Mouse (Mus musculus): ENCODE results near the gene Mgll. TPM values are rescaled to one million over a fixed set of nuclear protein-coding genes. Genes with fewer than 3 reads are reported as not detected.

Gene Mgll
- total RNA-seq, 1 experiment from 2014 or later, result 4.0 TPM

DNA sequence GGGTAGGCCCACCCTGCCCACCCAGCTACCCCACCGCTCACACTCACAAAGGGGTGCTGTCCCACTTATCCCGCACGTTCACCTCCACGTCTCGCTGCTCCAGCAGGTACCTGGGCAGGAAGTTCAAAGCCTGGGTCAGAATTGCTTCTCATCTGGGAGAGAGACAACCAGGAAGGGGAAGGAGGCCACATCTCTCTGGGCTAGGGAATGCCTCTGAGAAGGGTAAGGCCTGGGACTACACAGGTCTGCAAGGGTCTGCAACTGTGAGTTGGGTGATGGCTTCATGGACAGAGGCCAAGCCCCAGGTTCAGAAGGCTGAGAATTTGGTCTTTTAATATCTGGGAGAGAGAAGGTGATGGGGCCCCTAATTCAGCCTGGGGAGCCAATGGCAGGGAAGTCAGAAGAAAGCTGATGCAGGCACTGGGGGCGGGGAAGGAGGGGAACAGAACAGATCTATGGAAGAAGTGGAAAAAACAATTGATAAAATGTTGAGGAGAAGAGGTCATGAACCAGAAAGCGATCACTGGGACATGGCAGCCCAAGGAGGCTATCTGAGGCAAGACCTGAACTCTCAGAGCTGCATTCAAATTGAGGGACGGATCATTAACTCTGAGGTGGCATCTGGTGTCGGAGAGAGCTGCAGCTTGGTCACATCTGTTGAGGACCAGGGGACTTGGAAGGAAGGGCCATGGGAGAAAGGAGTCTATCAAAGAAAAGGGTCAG lies 116.7 kb downstream of the Mgll start:
- no peak for ATAC-seq (replicated peaks; ENCODE audit: low read depth, poor library complexity, severe bottlenecking)

DNA sequence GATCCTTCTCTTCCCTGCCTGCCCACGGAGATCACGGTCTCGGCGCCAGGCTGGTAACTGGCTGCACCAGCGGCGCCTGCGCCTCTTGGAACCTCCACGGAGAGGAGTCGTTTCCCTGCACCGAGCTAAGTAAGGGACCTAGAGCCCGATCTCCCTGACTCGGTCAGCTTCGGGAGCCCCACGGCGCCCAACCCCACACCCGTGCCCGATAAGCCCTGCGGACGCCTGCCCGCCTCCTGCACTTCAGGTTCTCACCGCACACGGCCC lies 117.2 kb downstream of the Mgll start:
- no peak for ATAC-seq (replicated peaks; ENCODE audit: low read depth, poor library complexity, severe bottlenecking)

GRCm38 (mm10) chr6:88841781-88842689 lies 117.8 kb downstream of the Mgll start, which contains the start of gene Abtb1:
TSS of gene Abtb1 (minus strand) at chr6:88841984.
- peak; percentile 77 for ATAC-seq (replicated peaks; ENCODE audit: low read depth, poor library complexity, severe bottlenecking)

DNA sequence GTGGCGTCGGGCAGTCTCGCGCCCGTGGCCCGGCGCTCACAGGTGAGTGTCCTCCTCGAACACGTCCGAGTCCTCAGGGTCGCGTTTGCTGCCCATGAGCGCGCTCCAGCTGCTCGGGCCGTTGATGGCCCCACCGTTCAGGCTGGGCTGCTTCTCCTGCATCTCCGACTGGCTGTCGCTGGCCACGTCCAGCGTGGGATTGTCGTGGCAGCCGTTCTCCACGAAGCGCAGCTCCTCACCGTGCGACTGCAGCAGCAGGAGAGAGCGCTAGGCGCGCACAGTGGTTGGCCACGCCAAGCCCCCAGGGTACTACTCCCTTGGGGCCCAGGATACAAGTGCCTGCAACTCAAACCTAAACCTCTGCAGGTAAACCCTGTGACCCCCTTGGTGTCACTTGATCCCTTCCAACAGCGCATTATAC lies 118.5 kb downstream of the Mgll start:
- no peak for ATAC-seq (replicated peaks; ENCODE audit: low read depth, poor library complexity, severe bottlenecking)

DNA sequence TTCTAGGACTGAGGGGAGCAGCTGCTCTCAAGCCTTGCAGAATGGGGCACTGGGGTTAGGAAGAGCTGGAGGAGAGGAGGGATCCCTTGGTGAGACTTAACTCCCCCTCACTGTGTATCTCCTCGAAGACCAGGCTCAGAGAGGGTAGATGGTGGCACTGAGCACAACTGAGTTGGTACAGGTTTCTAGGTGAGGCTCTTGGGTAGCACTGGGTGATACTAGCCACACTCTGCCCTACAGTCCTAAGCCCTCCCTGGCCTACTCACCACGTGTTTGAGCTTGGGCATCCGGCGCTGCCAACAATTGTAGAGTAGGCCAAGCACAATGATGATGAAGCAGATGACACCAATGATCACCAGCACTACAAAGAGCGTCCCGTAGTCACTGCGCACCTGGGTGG lies 119.0 kb downstream of the Mgll start:
- ATAC-seq (replicated peaks; ENCODE audit: low read depth, poor library complexity, severe bottlenecking), result no peak

DNA sequence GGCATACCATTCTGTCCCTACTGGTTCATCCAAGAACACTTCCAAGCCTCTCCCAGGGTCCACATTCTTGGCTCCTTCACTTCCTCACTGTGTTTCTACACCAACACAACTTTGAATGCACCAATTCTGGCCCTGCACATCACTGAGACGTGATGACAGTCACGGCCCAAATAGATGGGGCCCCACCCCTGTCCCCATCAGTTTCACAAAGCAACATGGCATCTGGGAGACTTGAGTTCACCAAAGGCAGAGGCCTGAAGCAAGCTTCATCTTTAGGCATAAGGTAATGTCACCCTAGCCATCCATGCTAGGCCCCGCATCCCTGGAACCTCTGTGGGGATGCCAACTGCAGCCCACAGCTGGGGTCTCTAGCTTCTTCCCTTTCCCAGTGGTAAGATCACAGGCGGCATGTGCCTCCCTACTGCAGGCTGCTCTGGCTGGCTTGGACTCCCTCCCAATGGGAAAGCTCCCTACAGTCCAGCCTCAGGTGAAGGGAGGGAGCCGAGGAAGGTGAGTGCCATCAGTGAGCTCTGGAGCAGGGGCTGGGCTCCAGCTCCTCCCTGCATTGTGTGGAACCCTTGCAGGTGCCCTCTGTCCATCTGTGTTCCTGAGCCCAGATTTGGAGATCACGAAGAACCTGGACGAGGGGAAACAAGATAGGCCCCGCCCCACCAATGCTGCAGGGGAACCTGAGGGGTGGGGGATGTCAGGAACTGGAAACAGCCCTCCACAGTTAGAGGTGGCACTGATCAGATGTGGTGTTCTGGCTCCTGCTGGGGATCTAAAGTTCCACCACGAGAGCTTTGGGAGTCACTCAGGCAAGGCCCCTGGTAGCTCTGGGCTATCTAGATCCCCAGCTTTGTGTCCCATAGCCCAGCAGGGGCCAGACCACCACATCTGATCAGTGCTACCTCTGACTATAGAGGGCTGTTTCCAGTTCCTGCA lies 119.8 kb downstream of the Mgll start:
- ATAC-seq (replicated peaks; ENCODE audit: low read depth, poor library complexity, severe bottlenecking), result no peak

DNA sequence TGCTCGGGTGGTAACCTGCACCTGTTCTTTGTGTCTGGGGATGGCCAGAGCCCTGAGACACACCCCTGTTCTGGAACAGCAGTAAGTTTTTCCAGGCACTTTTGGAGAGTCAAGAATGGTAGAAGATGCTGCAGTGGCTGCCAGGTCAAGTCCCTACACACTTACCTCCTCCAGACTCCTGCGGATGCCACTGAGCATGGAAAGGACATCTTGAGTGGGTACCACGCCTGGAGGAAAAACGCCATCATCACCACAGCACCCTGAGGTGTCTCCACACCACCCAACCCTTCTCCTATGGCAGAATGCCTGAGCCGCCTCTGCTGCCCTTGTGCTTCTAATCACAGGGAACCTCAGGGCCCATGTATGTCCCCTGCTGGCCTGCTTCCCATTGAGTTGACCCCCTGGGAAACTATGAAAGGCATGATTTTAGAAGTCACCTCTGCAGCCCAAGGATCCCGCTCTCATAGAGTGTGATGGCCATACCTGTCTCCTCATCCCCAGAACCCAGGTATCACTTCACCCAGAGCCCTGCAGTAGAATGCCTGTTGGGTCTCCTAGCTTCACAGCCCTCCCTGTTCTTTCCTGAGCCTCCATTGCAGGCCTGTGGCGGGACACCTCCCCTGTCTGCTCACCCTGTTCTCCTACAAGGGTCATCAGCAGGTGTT lies 120.8 kb downstream of the Mgll start:
- ATAC-seq (replicated peaks; ENCODE audit: low read depth, poor library complexity, severe bottlenecking), result no peak

DNA sequence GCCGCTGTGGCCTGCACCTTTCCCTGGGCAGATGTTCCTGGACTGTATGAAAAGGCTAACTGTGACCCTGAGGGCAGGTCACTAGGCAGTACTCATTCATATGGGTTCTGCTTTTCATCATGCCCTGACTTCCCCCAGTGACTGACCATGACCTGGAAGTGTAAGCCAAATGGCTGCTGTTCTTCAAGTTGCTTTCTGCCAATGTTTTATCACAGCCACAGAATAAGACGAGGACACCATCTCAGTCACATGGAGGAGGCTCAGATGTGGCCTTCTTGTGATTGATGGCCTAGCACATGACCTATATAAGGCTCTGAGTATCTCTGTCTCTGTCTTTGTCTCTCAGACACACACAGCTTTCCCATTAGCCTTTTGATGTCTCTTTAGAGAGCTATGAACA lies 123.4 kb downstream of the Mgll start:
- no peak for ATAC-seq (replicated peaks; ENCODE audit: low read depth, poor library complexity, severe bottlenecking)

- peak; percentile 36; the same call in 1 of the 2 replicates for ATAC-seq (replicated peaks; ENCODE audit: low read depth, poor library complexity, severe bottlenecking)
Observed at GRCm38 (mm10) chr6:88849270-88849669, 125.1 kb downstream of the Mgll start.

GRCm38 (mm10) chr6:88850034-88850433 lies 125.8 kb downstream of the Mgll start:
- no peak for ATAC-seq (replicated peaks; ENCODE audit: low read depth, poor library complexity, severe bottlenecking)

DNA sequence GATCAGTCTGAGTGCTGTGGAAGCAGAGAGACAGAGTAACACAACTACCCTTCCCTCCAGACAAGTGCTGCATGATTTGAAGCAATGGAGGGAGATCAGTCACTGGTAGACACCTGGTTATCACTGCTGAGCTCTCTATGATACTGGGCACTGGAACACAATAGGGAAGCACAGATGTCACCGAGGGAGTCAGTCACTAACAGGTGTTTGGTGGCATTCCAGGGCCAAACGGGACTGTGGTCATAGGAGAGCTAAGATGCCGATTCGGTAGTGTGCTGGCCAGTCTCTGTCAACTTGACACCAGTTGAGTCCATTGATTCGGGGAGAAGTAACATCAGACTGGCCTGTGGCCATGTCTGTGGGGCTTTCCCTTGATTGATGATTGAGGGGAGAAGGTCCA lies 130.3 kb downstream of the Mgll start:
- no peak for ATAC-seq (replicated peaks; ENCODE audit: low read depth, poor library complexity, severe bottlenecking)

GRCm38 (mm10) chr6:88855636-88856035 lies 131.4 kb downstream of the Mgll start:
- ATAC-seq (replicated peaks; ENCODE audit: low read depth, poor library complexity, severe bottlenecking), result peak; percentile 66

DNA sequence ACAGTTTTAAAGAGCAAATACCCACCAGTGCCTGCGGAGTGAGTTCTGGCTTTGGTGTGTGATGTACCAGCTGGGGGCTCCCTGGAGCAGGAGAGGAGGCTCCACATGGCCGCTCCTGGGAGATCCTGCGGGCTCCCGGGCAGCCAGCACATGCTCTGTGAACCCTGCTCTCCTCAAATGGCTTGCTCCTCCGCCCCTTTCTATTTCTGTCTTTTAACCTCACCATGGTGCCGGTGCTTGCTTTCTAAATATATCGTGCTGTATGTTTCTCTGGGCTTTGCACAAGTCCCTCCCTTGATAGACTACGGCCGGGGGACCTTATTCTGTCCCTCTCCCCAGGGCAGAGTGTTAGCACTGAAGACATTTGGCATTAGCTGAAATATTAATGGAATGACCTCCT lies 133.0 kb downstream of the Mgll start:
- ATAC-seq (replicated peaks; ENCODE audit: low read depth, poor library complexity, severe bottlenecking), result no peak

DNA sequence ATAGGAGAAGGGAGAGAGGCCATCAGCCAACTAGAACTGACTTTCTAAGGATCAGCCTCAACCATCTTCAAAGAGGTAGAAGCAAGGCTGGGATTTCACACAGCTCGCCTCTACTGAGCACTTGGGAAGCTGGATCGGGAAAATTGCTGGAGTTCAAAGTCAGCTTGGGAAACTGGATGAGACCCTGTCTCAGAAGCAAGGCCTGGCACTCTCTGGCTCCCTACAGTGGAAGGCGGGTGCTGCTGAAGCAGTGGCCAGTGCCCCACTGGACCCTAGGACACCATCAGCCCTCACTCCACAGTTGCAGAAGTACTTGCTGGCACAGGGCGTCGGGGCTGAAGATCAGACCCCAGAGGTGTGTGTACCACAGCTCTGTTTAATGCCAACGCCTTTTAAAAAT lies 133.6 kb downstream of the Mgll start:
- ATAC-seq (replicated peaks; ENCODE audit: low read depth, poor library complexity, severe bottlenecking), result no peak

GRCm38 (mm10) chr6:88858341-88858740 lies 134.1 kb downstream of the Mgll start:
- no peak for ATAC-seq (replicated peaks; ENCODE audit: low read depth, poor library complexity, severe bottlenecking)

DNA sequence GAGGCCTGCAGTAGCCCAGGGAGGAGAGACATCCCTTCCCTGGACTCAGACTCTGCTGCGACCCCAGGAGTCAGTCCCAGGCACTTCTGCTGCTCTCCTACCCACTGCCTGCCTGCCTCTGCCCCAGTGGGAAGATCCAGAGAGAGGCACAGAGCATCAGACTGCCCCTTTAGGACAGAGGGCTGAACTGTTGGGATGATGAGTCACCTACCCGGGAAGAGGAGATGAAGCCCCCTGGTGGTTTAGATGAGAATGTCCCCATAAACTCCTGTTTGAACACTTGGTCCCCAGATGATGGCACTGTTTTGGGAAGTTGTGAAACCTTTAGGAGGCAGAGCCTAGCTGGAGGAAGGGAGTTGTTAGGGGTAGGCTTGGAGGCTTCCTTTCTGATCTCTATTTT lies 136.7 kb downstream of the Mgll start:
- peak; percentile 94 for ATAC-seq (replicated peaks; ENCODE audit: low read depth, poor library complexity, severe bottlenecking)

DNA sequence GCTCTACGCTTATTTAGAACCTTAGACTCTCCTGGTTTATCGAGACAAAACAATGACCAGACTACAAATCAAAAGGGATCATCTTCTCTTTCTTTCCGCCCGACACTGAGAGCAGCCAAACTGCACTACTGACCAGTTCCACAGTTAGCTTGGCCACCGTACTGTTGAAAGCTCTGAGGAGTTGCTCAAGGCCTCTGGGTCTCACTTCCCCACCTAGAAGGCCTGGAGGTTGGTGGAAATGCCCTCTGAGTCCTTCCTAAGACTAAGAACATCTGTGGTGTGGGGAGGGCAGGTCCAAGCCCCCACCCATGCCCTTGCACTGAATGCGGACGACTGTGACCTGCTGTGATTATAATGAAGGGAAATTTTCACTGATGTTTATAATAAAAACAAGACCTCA lies 141.5 kb downstream of the Mgll start:
- ATAC-seq (replicated peaks; ENCODE audit: low read depth, poor library complexity, severe bottlenecking), result no peak

DNA sequence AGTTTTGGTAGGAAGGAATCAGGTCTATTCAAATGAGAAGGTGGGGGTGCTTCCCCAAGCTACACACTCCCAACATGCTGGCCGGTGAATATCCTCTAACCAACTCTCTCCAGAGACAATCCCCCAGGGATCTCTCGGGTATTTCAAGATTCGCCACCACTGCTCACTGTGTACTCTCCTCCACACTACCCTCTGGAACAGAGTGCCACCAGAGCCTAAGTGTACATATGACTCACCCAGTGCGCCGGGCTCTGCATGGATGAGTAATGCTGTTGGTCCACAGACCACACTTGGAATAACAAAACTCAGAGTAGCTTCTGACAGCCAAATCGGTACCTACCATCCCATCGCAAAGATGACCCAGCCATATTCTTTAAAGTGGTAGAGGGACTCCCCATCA lies 145.2 kb downstream of the Mgll start:
- no peak for ATAC-seq (replicated peaks; ENCODE audit: low read depth, poor library complexity, severe bottlenecking)

DNA sequence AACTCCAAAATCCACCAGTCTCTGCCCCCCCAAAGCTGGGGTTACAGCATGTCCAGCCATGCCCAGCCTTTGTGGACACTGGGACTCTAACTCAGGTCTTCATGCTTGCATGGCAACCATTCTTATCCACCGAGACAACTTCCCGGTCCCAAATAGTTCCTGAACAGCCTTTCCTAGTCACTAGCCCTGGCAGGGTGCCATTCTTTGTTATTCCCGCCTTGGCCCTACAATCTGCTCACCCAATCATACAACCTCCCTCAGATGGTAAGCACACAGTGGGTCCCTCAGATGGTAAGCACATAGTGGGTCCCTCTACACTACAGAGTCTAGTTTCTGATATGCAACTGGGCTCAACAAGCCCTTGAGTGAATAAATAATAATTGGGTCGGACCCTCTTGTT lies 146.4 kb downstream of the Mgll start:
- no peak for ATAC-seq (replicated peaks; ENCODE audit: low read depth, poor library complexity, severe bottlenecking)

DNA sequence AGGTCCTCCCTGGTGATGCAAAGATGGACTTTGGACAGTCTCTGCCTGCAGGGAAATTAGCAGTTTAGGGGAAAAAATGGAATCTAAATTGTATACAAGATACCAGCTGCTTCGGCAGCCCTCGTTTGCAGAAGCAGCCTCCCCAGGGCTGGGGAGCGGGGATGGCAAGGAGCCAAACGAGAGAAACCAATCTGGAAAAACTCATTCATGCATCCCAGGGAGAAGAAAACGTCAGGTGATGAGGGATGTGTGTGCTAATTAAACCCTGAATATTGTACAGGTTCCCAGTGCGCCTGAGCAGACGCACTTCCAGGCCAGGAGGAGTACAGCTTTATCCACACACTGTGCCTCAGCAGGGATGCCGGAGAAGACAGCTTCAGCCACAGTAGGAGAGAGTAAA lies 147.3 kb downstream of the Mgll start:
- no peak for ATAC-seq (replicated peaks; ENCODE audit: low read depth, poor library complexity, severe bottlenecking)

Measured in common myeloid progenitor, adult 5-6 weeks (primary cell).